Mouse (Mus musculus) neural tube, embryonic 14.5 days (tissue): ENCODE measurements at regions not wholly inside any gene's neighbourhood (a gene's known extent, or its start where the extent isn't known, plus 50 kb on each side); places are given as distances from the start of the nearest gene placed in this dataset.

Experiments
- ATAC-seq: fragments of 200-750 bp; cut with Nextera tagmentation; 2 replicates; pipeline ENCODE4 v1.8.0; 2017; ENCODE audit warnings: low read depth, mild to moderate bottlenecking, moderate TSS enrichment, moderate library complexity
- H3K27ac ChIP-seq: fragments of 300-500 bp; sonication (generic); 2 replicates; pipeline ENCODE4 v1.5.1; 2014; ENCODE audit warnings: low read depth, mild to moderate bottlenecking, control low read depth, low read length, moderate library complexity, mixed read lengths
- H3K27me3 ChIP-seq: fragments of 300-500 bp; sonication (generic); 2 replicates; pipeline ENCODE4 v1.6.1; 2014; ENCODE audit warnings: low read length; ENCODE audit not compliant: control insufficient read depth, insufficient read depth
- H3K36me3 ChIP-seq: fragments of 300-500 bp; sonication (generic); 2 replicates; pipeline ENCODE4 v1.6.1; 2014; ENCODE audit warnings: low read length, mixed read lengths; ENCODE audit not compliant: control insufficient read depth, insufficient read depth
- H3K4me1 ChIP-seq: fragments of 300-500 bp; sonication (generic); 2 replicates; pipeline ENCODE4 v1.6.1; 2014; ENCODE audit warnings: low read length; ENCODE audit not compliant: control insufficient read depth, insufficient read depth
- H3K4me2 ChIP-seq: fragments of 300-500 bp; sonication (generic); 2 replicates; pipeline ENCODE4 v1.6.1; 2014; ENCODE audit warnings: mild to moderate bottlenecking, low read depth, low read length, control low read depth
- H3K4me3 ChIP-seq: fragments of 300-500 bp; sonication (generic); 2 replicates; pipeline ENCODE4 v1.5.1; 2014; ENCODE audit warnings: low read depth, low read length, control low read depth, mixed read lengths
- H3K9ac ChIP-seq: fragments of 300-500 bp; sonication (generic); replicated peaks from 2 replicates; pipeline ENCODE4 v1.6.1; 2014; ENCODE audit warnings: low read depth, mild to moderate bottlenecking, control low read depth, low read length, mixed read lengths
- H3K9me3 ChIP-seq: fragments of 300-500 bp; sonication (generic); 2 replicates; pipeline ENCODE4 v1.6.1; 2016; ENCODE audit warnings: low read length; ENCODE audit not compliant: control insufficient read depth
- WGBS: fragments of 180-500 bp; shearing (Covaris S2); extraction: QIAGEN DNeasy Blood & Tissue Kit; methylation state at CpG from one replicate; pipeline ENCODE4 v1.1.7; 2014; 5-methylcytosine and 5-hydroxymethylcytosine counted together

DNA sequence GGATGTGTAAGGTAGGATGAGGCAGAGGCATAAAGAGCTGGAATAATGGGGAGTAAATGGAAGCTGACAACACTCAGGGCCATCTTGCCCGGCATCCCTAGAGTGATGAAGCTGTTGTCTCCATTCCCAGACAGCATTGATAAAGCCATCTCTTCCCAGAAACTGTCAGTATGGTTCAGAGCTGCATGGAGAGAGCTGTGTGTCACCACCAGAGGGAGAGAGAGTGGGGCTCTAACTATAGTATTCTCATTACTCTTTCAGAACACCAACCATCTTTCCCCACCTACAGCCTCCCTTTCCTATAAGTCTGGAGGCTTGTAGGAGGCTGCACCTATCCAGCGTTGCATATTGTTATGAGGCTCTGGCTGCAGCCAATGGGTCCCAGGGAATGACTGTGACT, 264.0 kb upstream of the Dusp10 start:
- Histone ChIP-seq H3K27ac (no peak overlapping the region), H3K9ac (no peak overlapping the region), H3K4me3 (no peak overlapping the region), H3K4me1 (no peaks in the 10 kb centered on the region), H3K4me2 (no peak overlapping the region), H3K9me3 (no peaks in the 10 kb centered on the region), H3K36me3 (no peaks in the 10 kb centered on the region), H3K27me3 (no peaks in the 10 kb centered on the region)
- 88% methylated on average over 2 of the region's 2 CpGs for WGBS
- ATAC-seq, result no peak

- H3K27me3 ChIP-seq, result no peaks in the 10 kb centered on the region
- no peak overlapping the region for H3K9ac ChIP-seq
- H3K4me3 ChIP-seq, result no peak overlapping the region
- 75% methylated on average over 4 of the region's 4 CpGs for WGBS
- H3K4me1 ChIP-seq, result no peaks in the 10 kb centered on the region
- H3K36me3 ChIP-seq, result no peaks in the 10 kb centered on the region
- no peak for ATAC-seq
- H3K27ac ChIP-seq, result no peak overlapping the region
- H3K4me2 ChIP-seq, result no peak overlapping the region
- H3K9me3 ChIP-seq, result no peaks in the 10 kb centered on the region
Observed at GRCm38 (mm10) chr1:183754500-183754899, 258.6 kb upstream of the Dusp10 start.

GRCm38 (mm10) chr1:183756716-183757115, 256.4 kb upstream of the Dusp10 start:
- 53% methylated on average over 8 of the region's 8 CpGs for WGBS
- no peak for ATAC-seq
- Histone ChIP-seq H3K4me1 (no peaks in the 10 kb centered on the region), H3K4me2 (no peak overlapping the region), H3K27ac (no peak overlapping the region), H3K9me3 (no peaks in the 10 kb centered on the region), H3K36me3 (no peaks in the 10 kb centered on the region), H3K27me3 (no peaks in the 10 kb centered on the region), H3K4me3 (no peak overlapping the region), H3K9ac (no peak overlapping the region)

DNA sequence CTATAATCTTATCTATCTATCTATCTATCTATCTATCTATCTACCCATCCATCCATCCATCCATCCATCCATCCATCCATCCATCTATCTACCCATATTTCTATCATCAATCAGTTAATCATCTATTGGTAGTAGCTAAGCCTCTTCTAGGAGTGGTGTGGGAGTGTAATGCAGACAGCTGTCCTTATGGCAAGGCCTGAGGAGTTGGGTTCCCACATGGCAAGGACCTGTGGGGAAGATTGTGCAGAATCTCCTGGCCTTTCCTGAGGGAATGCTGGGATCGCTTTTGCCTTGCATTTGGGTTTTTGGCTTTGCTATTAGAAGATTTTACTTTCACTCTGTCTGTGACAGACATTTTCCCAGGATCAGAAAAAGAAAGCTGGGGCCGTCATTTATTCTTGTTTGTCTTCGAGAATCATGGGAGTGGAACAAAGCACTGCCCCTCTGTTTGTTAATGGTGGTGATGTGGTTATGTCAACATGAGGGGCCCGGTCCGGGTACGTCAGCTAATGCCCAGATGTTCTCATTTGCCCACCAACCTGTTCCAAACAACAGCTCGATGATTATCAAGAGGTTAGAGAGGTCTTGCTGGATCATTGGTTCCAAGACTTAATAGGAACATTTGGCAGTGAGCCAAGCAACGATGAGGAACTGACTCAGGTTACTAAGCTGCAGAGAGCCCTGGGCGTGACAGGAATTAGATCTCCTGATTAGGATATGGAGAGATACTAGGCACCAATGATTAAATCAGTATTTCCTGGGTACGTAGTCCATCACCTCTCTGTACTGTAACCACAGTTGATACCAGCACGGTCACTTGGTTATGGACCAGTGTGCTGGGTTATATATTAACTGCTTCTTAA, 249.0 kb upstream of the Dusp10 start:
- no peaks in the 10 kb centered on the region for H3K9me3 ChIP-seq
- H3K4me2 ChIP-seq, result no peak overlapping the region
- ATAC-seq, result no peak
- H3K27ac ChIP-seq, result no peak overlapping the region
- H3K36me3 ChIP-seq, result no peaks in the 10 kb centered on the region
- H3K27me3 ChIP-seq, result no peaks in the 10 kb centered on the region
- H3K9ac ChIP-seq, result no peak overlapping the region
- H3K4me3 ChIP-seq, result no peak overlapping the region
- H3K4me1 ChIP-seq, result no peaks in the 10 kb centered on the region
- 66% methylated on average over 11 of the region's 11 CpGs for WGBS

DNA sequence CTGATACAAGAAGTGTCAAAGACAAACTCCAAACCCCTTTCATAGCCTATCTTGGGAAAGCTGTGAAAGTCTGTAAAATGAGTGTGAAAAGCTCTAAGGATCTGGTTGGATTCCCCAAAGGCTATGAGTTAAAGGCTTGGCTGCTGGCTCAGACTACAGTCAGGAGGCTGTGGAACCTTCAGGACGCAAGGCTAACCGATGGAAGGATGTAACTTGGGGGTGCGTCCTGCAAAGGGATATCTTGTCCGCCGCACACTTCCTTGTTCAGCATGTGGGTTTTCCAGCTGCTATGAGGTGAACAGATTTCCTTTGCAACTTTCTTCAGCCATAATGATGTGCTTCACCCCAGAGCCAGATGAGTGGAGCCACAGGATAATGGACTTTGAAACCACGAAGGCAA, 240.3 kb upstream of the Dusp10 start:
- ATAC-seq, result no peak
- no peaks in the 10 kb centered on the region for H3K36me3 ChIP-seq
- 94% methylated on average over 6 of the region's 6 CpGs for WGBS
- no peaks in the 10 kb centered on the region for H3K4me1 ChIP-seq
- H3K9ac ChIP-seq, result no peak overlapping the region
- no peaks in the 10 kb centered on the region for H3K27me3 ChIP-seq
- H3K4me2 ChIP-seq, result no peak overlapping the region
- no peak overlapping the region for H3K27ac ChIP-seq
- no peak overlapping the region for H3K4me3 ChIP-seq
- H3K9me3 ChIP-seq, result no peaks in the 10 kb centered on the region

- H3K27me3 ChIP-seq, result no peaks in the 10 kb centered on the region
- WGBS, result 96% methylated on average over 9 of the region's 9 CpGs
- no peak overlapping the region for H3K27ac ChIP-seq
- H3K9ac ChIP-seq, result no peak overlapping the region
- no peak overlapping the region for H3K4me2 ChIP-seq
- H3K4me1 ChIP-seq, result no peaks in the 10 kb centered on the region
- no peaks in the 10 kb centered on the region for H3K36me3 ChIP-seq
- no peak overlapping the region for H3K4me3 ChIP-seq
- no peak for ATAC-seq
- no peaks in the 10 kb centered on the region for H3K9me3 ChIP-seq
Observed at GRCm38 (mm10) chr1:183780180-183780579, 232.9 kb upstream of the Dusp10 start.

- no peak overlapping the region for H3K9ac ChIP-seq
- no peaks in the 10 kb centered on the region for H3K4me1 ChIP-seq
- no peaks in the 10 kb centered on the region for H3K27me3 ChIP-seq
- H3K9me3 ChIP-seq, result no peaks in the 10 kb centered on the region
- WGBS, result 34% methylated on average over 4 of the region's 4 CpGs
- ATAC-seq, result no peak
- H3K36me3 ChIP-seq, result no peaks in the 10 kb centered on the region
- H3K4me2 ChIP-seq, result no peak overlapping the region
- no peak overlapping the region for H3K27ac ChIP-seq
- H3K4me3 ChIP-seq, result no peak overlapping the region
Observed at GRCm38 (mm10) chr1:183780779-183781178, 232.3 kb upstream of the Dusp10 start.

DNA sequence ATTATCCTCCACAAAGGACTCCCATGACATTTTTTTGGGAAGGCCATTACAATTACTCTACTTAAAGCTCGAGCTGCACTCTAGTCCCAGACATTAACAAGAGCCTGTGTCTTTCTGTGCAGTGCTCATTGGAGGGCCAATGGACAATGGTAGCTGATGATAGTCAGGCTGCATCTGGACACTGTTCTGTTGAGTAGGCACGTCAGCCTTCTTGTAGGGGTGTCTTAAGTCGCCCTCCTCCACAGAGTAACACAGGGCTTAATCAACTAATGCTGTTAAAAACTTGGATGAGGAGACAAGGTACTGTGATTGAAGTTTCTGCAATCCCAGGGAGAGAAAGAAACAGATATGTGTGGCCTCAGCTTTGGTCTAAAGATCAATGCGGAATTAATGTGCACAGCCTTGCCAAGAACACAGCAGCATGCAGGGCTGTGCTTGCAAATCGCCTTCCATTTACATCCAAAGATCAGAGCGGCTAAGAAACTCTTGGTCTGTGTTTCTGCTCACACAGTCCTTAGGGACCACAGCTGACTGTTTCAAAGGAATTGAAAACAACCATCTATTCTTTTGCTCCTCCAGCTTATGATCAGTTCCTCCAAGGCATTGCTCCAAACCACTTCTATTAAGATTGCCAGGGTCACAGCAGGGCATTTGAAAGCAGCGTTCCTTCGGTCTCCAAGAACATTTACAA, 229.5 kb upstream of the Dusp10 start:
- ATAC-seq, result no peak
- H3K4me1 ChIP-seq, result no peaks in the 10 kb centered on the region
- H3K4me2 ChIP-seq, result no peak overlapping the region
- H3K27ac ChIP-seq, result no peak overlapping the region
- no peak overlapping the region for H3K4me3 ChIP-seq
- WGBS, result 67% methylated on average over 8 of the region's 8 CpGs
- H3K27me3 ChIP-seq, result no peaks in the 10 kb centered on the region
- H3K9ac ChIP-seq, result no peak overlapping the region
- no peaks in the 10 kb centered on the region for H3K36me3 ChIP-seq
- H3K9me3 ChIP-seq, result no peaks in the 10 kb centered on the region

DNA sequence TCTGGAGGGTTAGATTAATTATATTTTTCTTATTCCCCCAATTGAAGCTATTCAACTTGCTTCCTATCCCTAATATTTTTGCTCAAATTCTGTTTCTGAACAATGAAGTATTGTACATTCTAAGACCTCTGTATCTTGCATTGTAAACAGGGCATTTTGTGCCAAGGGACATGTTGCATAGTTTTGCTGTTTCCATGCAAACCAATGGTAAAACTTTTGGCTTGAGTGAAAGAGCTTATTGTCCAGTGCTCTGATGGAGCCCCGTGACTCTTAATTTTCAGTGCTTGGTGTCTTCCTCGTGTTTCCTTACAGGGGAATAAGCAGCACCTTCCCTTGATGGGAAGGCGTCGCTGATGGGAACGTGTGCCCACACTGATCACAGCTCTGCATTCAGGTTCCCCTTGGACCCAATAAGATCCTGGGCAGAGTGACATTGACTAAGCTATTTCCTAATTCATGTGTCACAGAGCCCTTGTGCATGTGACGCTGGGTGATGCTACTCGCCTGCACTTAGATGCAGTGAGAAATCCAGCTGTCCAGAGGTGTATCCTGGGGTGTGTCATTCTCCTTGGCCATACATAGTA, 220.8 kb upstream of the Dusp10 start:
- WGBS, result 63% methylated on average over 7 of the region's 7 CpGs
- H3K27me3 ChIP-seq, result no peaks in the 10 kb centered on the region
- no peaks in the 10 kb centered on the region for H3K4me1 ChIP-seq
- no peak overlapping the region for H3K9ac ChIP-seq
- no peak overlapping the region for H3K27ac ChIP-seq
- H3K9me3 ChIP-seq, result no peaks in the 10 kb centered on the region
- no peak overlapping the region for H3K4me2 ChIP-seq
- H3K36me3 ChIP-seq, result no peaks in the 10 kb centered on the region
- H3K4me3 ChIP-seq, result no peak overlapping the region
- ATAC-seq, result no peak
